Comparison of ENCODE assay signal across 9 mouse cellular contexts in genomic region chr4:155761356-155762099, GRCm38 (mm10). TPM values are rescaled to one million over a fixed set of nuclear protein-coding genes. Genes with fewer than 3 reads are reported as not detected.
DNase-seq lines count a peak whose midpoint lies in the region; ATAC-seq and TF ChIP-seq lines count a peak whose summit lies in the region.
"Had no signal": no experiment of that assay in that cellular context is flagged by ENCODE, and none has a peak within 500 bp of the region (broad histone marks: within the 10 kb centered on the region; RNA-seq: fewer than 3 reads in every experiment).

No protein-coding gene starts in this region.

- peak overlapping the region; percentile 89 for H3K4me2 ChIP-seq in intestine, embryonic 15.5 days (replicated peaks)
- H3K4me2 ChIP-seq in midbrain, embryonic 15.5 days: peak overlapping the region; percentile 99

- H3K4me1 ChIP-seq in thymus, adult 2 months (replicated peaks; ENCODE audit: control insufficient read depth, insufficient read depth, low read length): peaks cover 9% of the 10 kb centered on the region
- peaks cover 24% of the 10 kb centered on the region for H3K4me1 ChIP-seq in intestine, embryonic 15.5 days (replicated peaks)
- H3K4me1 ChIP-seq in midbrain, embryonic 15.5 days: peaks cover 30% of the 10 kb centered on the region

- peak overlapping the region; percentile 62 for H3K4me3 ChIP-seq in thymus, adult 2 months (ENCODE audit: control insufficient read depth, insufficient read depth, low read length)
- H3K4me3 ChIP-seq in intestine, embryonic 15.5 days (replicated peaks): peak overlapping the region; percentile 85
- H3K4me3 ChIP-seq in midbrain, embryonic 15.5 days: peak overlapping the region; percentile 96

- no peaks in the 10 kb centered on the region for H3K36me3 ChIP-seq in thymus, adult 2 months (ENCODE audit: control insufficient read depth, insufficient read depth, low read length)
- peaks cover 6% of the 10 kb centered on the region for H3K36me3 ChIP-seq in intestine, embryonic 15.5 days
- no peaks in the 10 kb centered on the region for H3K36me3 ChIP-seq in midbrain, embryonic 15.5 days (replicated peaks)

- TF ChIP-seq POLR2A in thymus, adult 2 months (IDR thresholded peaks at IDR 0.05; ENCODE audit: control insufficient read depth, extremely low read depth, insufficient read depth, low read length, poor library complexity): no peak

- TF ChIP-seq CTCF in thymus, adult 2 months (IDR thresholded peaks at IDR 0.05; ENCODE audit: borderline replicate concordance, control insufficient read depth, extremely low read depth, insufficient read depth, low read length, poor library complexity): no peak

- H3K27me3 ChIP-seq in thymus, adult 2 months (ENCODE audit: control insufficient read depth, insufficient read depth, low read length): no peaks in the 10 kb centered on the region
- no peaks in the 10 kb centered on the region for H3K27me3 ChIP-seq in intestine, embryonic 15.5 days (replicated peaks)
- no peaks in the 10 kb centered on the region for H3K27me3 ChIP-seq in midbrain, embryonic 15.5 days (replicated peaks)

- H3K9ac ChIP-seq in intestine, embryonic 15.5 days: peak overlapping the region; percentile 65
- peak overlapping the region; percentile 63 for H3K9ac ChIP-seq in midbrain, embryonic 15.5 days

- WGBS in thymus, adult 2 months: 3% methylated on average over 28 of the region's 28 CpGs
- WGBS in intestine, embryonic 15.5 days: 3% methylated on average over 28 of the region's 28 CpGs
- WGBS in midbrain, embryonic 15.5 days: 2% methylated on average over 28 of the region's 28 CpGs

- H3K9me3 ChIP-seq in intestine, embryonic 15.5 days: no peaks in the 10 kb centered on the region
- no peaks in the 10 kb centered on the region for H3K9me3 ChIP-seq in midbrain, embryonic 15.5 days

- ATAC-seq in intestine, embryonic 15.5 days: peak; percentile 29
- ATAC-seq in midbrain, embryonic 15.5 days (replicated peaks): peak; percentile 53; the same call in 1 of the 2 replicates

- peak; percentile 22 to 39 for DNase-seq in adrenal gland, postnatal 36 days
- DNase-seq in adrenal gland, postnatal 25 days: no peak
- no peak for DNase-seq in thymus, adult 2 months
- DNase-seq in thymus, postnatal 25 days: no peak
- no peak for DNase-seq in spleen, postnatal 10 days (ENCODE audit: low spot score in 2 of 2)
- DNase-seq in layer of hippocampus, postnatal 36 days: no peak

- H3K27ac ChIP-seq in thymus, adult 2 months (ENCODE audit: control insufficient read depth, insufficient read depth, low read length): no peak overlapping the region
- peak overlapping the region; percentile 20; the same call in 1 of the 2 replicates for H3K27ac ChIP-seq in intestine, embryonic 15.5 days
- peak overlapping the region; percentile 38 for H3K27ac ChIP-seq in midbrain, embryonic 15.5 days

RNA-seq across cellular contexts. Expression of gene Atad3a, which starts 0.6 kb away (rescaled TPM):
- 10 to 100 TPM; 83.2 to 94.1 TPM for total RNA-seq in adrenal gland, postnatal 36 days (2021)
- total RNA-seq in adrenal gland, postnatal 25 days (2021): 91.0 and 98.7 TPM in 2 replicates
- 87.0 and 93.1 TPM in 2 replicates for polyA plus RNA-seq in thymus, adult 2 months (2012; rRNA removed)
- polyA plus RNA-seq in intestine, embryonic 15.5 days (2015; fragmentation: Nextera tagmentation; extraction: Ambion mirVana): 135 and 156 TPM in 2 replicates
- 93.4 and 99.2 TPM in 2 replicates for polyA plus RNA-seq in midbrain, embryonic 15.5 days (2015; fragmentation: Nextera tagmentation; extraction: Ambion mirVana)
- 10 to 100 TPM; 51.8 to 54.0 TPM for total RNA-seq in layer of hippocampus, postnatal 36 days (2021)

RNA-seq across cellular contexts. Expression of gene Vwa1, which starts 13.0 kb away (rescaled TPM):
- total RNA-seq in adrenal gland, postnatal 36 days (2021): 1 to 10 TPM; 3.4 to 6.0 TPM
- 2.6 and 3.7 TPM in 2 replicates for total RNA-seq in adrenal gland, postnatal 25 days (2021)
- 11.2 and 13.5 TPM in 2 replicates for polyA plus RNA-seq in thymus, adult 2 months (2012; rRNA removed)
- 16.7 TPM in 2 replicates for polyA plus RNA-seq in intestine, embryonic 15.5 days (2015; fragmentation: Nextera tagmentation; extraction: Ambion mirVana)
- polyA plus RNA-seq in midbrain, embryonic 15.5 days (2015; fragmentation: Nextera tagmentation; extraction: Ambion mirVana): 31.5 and 33.5 TPM in 2 replicates
- total RNA-seq in layer of hippocampus, postnatal 36 days (2021): 10 to 100 TPM; 10.5 to 11.3 TPM

RNA-seq across cellular contexts. Expression of gene Tmem88b, which starts 24.1 kb away (rescaled TPM):
- under 1 TPM; 0.30 to 0.56 TPM for total RNA-seq in adrenal gland, postnatal 36 days (2021)
- 0.79 and 1.2 TPM in 2 replicates for total RNA-seq in adrenal gland, postnatal 25 days (2021)
- polyA plus RNA-seq in thymus, adult 2 months (2012; rRNA removed): 0.55 and 0.58 TPM in 2 replicates
- polyA plus RNA-seq in intestine, embryonic 15.5 days (2015; fragmentation: Nextera tagmentation; extraction: Ambion mirVana): 1.00 and 1.1 TPM in 2 replicates
- polyA plus RNA-seq in midbrain, embryonic 15.5 days (2015; fragmentation: Nextera tagmentation; extraction: Ambion mirVana): 0.93 and 1.2 TPM in 2 replicates
- total RNA-seq in layer of hippocampus, postnatal 36 days (2021): 10 to 100 TPM; 29.6 to 31.8 TPM

RNA-seq across cellular contexts. Expression of gene Tmem240, which starts 26.9 kb away (rescaled TPM):
- under 1 TPM; 0.70 to 0.72 TPM for total RNA-seq in adrenal gland, postnatal 36 days (2021)
- total RNA-seq in adrenal gland, postnatal 25 days (2021): 0.86 and 1.6 TPM in 2 replicates
- 4.9 and 5.1 TPM in 2 replicates for polyA plus RNA-seq in thymus, adult 2 months (2012; rRNA removed)
- 0.80 and 0.84 TPM in 2 replicates for polyA plus RNA-seq in intestine, embryonic 15.5 days (2015; fragmentation: Nextera tagmentation; extraction: Ambion mirVana)
- 24.8 and 24.9 TPM in 2 replicates for polyA plus RNA-seq in midbrain, embryonic 15.5 days (2015; fragmentation: Nextera tagmentation; extraction: Ambion mirVana)
- 10 to 100 TPM; 34.7 to 35.1 TPM for total RNA-seq in layer of hippocampus, postnatal 36 days (2021)

RNA-seq across cellular contexts. Expression of gene Ankrd65, which starts 28.7 kb away (rescaled TPM):
- total RNA-seq in adrenal gland, postnatal 36 days (2021): not detected
- not detected in 2 replicates for total RNA-seq in adrenal gland, postnatal 25 days (2021)
- 0.42 and 0.92 TPM in 2 replicates for polyA plus RNA-seq in thymus, adult 2 months (2012; rRNA removed)
- not detected in 2 replicates for polyA plus RNA-seq in intestine, embryonic 15.5 days (2015; fragmentation: Nextera tagmentation; extraction: Ambion mirVana)
- not detected in 2 replicates for polyA plus RNA-seq in midbrain, embryonic 15.5 days (2015; fragmentation: Nextera tagmentation; extraction: Ambion mirVana)
- not detected for total RNA-seq in layer of hippocampus, postnatal 36 days (2021)
- polyA plus RNA-seq: large intestine, adult 2 months had no signal

Comparison
In these comparisons a context has a peak if more than half of its experiments do, and no peak if none do; other contexts are left out.
1. DNase-seq: peak in adrenal gland, postnatal 36 days (2 of 2); none in adrenal gland, postnatal 25 days (single experiment), thymus, adult 2 months (single experiment), thymus, postnatal 25 days (single experiment), spleen, postnatal 10 days (0 of 2) and layer of hippocampus, postnatal 36 days (0 of 2).
2. RNA of gene Tmem88b, which starts 24.1 kb away (total RNA-seq): 29.6 to 31.8 TPM in layer of hippocampus, postnatal 36 days; 0.79 to 1.2 TPM in adrenal gland, postnatal 25 days and 0.30 to 0.56 TPM in adrenal gland, postnatal 36 days; every median in the first group is over 10 times any median in the second.
3. Peak in every context shown above with its lines, with median percentiles within 50 percentile points of each other: H3K4me3 ChIP-seq.